Mouse (Mus musculus): ENCODE results near the gene Dync1li1.

Gene Dync1li1

GRCm38 (mm10) chr9:114697072-114697471 is 8.5 kb downstream of the Dync1li1 start:
- ChIA-PET POLR2A (interaction anchor here in 2 of 4 experiments (1.3 to 2.1 kb wide), 5 partner anchors 8 to 21 kb away, joined by 3 to 7 read pairs (median 4); partner anchors contain the start of gene Dync1li1 (in 1 of the 2)), CTCF (interaction anchor here in 1 of 4 experiments (4.1 kb wide), 1 partner anchor 13 kb away, joined by 18 read pairs; no protein-coding TSS in a partner anchor)

- ChIA-PET CTCF (interaction anchor here in 1 of 4 experiments (0.6 to 4.1 kb wide), 2 partner anchors 12 to 326 kb away, joined by 5 to 18 read pairs; no protein-coding TSS in a partner anchor), POLR2A (interaction anchor here in 2 of 4 experiments (0.6 to 1.5 kb wide), 6 partner anchors 9 to 18 kb away, joined by 3 to 5 read pairs (median 3); partner anchors contain the start of gene Dync1li1 (in 1 of the 2))
Observed at GRCm38 (mm10) chr9:114697926-114698325, 9.3 kb downstream of the Dync1li1 start.

DNA sequence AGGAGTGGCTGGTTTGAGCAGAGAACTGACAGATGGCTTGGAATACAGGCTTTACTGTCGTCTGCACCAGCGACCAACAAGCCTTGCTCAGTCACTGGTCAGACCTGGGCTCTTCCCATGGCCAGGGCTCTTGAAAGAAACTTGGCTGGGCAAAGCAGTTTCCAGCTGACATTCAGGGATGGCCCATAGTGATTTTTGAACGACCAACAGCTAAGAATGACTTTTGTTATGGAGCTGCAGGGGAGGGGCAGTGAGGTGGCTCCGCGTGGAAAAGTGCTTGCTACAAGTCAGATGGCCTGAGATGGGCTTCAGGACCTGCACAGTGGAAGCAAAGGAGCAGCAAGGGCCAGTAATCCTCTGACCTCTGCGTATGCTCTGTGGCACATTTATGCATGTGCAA is 10.7 kb downstream of the Dync1li1 start:
- ChIA-PET CTCF (interaction anchor here (0.6 to 4.1 kb wide), 13 partner anchors 11 to 668 kb away, joined by 3 to 19 read pairs (median 3); partner anchors contain the start of gene Cmtm6 (in 2 of the 4)), POLR2A (interaction anchor here (0.6 to 2.3 kb wide), 11 partner anchors 9 to 176 kb away, joined by 3 to 9 read pairs (median 3); partner anchors contain the start of genes Cmtm6 (in 1 of the 4) and Dync1li1 (in 1 of the 4))

DNA sequence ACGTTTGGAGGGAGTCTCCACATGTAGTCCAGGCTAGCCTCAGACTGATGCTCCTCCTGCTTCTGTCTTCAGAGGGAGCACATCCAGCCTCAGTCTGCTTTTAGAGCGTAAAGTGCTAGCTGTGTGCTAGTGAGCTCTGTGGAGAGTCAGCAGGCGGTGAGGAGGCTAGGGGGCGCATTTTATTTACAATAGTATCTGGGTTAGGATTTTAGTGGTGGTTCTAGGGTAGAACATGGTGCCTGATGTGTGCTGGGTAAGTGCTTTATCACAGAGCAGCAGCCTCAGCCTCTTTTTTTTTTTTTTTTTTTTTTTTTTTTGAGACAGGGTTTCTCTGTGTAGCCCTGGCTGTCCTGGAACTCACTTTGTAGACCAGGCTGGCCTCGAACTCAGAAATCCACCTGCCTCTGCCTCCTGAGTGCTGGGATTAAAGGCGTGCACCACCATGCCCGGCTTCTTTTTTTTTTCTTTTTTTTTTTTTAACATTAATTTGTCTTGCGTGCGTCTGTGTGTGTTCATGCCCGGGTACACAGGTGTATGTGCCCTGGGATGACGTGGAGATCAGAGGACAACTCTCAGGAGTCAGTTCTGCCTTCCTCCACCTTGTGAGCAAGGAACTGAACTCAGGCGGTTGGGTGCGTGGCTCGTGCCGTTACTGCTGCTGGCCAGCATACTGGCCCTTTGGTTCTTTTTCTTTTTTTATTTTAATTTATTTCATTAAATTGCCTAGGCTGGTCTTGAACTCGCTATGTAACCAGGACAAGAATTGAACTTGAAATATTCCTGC is 11.5 kb downstream of the Dync1li1 start:
- POLR2A ChIA-PET, result interaction anchor here in 3 of 4 experiments (0.5 to 3.3 kb wide), 12 partner anchors 8 to 342 kb away, joined by 3 to 13 read pairs (median 4); partner anchors contain the start of genes Cmtm6 (in 1 of the 3) and Dync1li1 (in 1 of the 3)
- CTCF ChIA-PET, result interaction anchor here (0.6 to 4.1 kb wide), 15 partner anchors 10 to 669 kb away, joined by 3 to 19 read pairs (median 3); partner anchors contain the start of gene Cmtm6 (in 2 of the 4)

- POLR2A ChIA-PET, result interaction anchor here in 3 of 4 experiments (0.6 to 3.3 kb wide), 9 partner anchors 9 to 51 kb away, joined by 3 to 13 read pairs (median 4); partner anchors contain the start of gene Dync1li1 (in 1 of the 3)
- CTCF ChIA-PET, result interaction anchor here (0.6 to 4.1 kb wide), 7 partner anchors 9 to 598 kb away, joined by 3 to 19 read pairs (median 5); partner anchors contain the start of gene Cmtm6 (in 1 of the 4)
Observed at GRCm38 (mm10) chr9:114701031-114701430, 12.4 kb downstream of the Dync1li1 start.

DNA sequence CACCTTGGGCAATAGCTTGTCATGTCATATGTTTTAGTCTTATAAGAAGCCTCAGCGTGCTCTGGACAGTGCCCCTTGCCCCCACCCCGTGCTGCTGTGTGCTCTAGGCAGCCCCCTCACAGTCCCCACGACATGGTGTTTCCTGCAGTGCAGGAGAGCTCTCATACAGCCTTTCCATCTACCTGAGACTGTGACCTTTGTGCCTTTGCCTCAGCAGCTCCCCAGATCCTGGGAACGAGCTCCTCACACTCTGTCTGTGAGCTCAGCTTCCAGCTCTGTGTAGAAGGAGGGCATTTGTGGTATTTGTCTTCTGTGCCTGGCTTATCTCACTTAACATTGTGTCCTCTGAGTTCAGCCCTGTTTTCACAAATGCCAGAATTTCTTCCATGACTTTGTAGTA is 13.3 kb downstream of the Dync1li1 start:
- CTCF ChIA-PET, result interaction anchor here in 3 of 4 experiments (1.0 to 3.5 kb wide), 4 partner anchors 8 to 29 kb away, joined by 3 to 19 read pairs (median 4); partner anchors contain the start of gene Cmtm6 (in 1 of the 3)
- POLR2A ChIA-PET, result interaction anchor here in 3 of 4 experiments (0.6 to 3.3 kb wide), 9 partner anchors 9 to 62 kb away, joined by 3 to 13 read pairs (median 3); partner anchors contain the start of gene Cnot10 (in 1 of the 3)

- ChIA-PET POLR2A (interaction anchor here (0.6 to 2.0 kb wide), 17 partner anchors 9 to 553 kb away, joined by 3 to 17 read pairs (median 3); partner anchors contain the start of genes Cmtm6 (in 1 of the 4) and Cnot10 (in 1 of the 4)), CTCF (interaction anchor here in 2 of 4 experiments (0.6 to 1.1 kb wide), 3 partner anchors 9 to 67 kb away, joined by 3 to 5 read pairs (median 4); no protein-coding TSS in a partner anchor)
Observed at GRCm38 (mm10) chr9:114707805-114708204, 19.2 kb downstream of the Dync1li1 start.

GRCm38 (mm10) chr9:114710345-114710744 is 21.8 kb downstream of the Dync1li1 start:
- POLR2A ChIA-PET, result interaction anchor here in 3 of 4 experiments (0.6 to 3.3 kb wide), 32 partner anchors 9 to 935 kb away, joined by 3 to 14 read pairs (median 4); partner anchors contain the start of genes Cmtm6 (in 2 of the 3), Dync1li1 (in 2 of the 3), Cnot10 (in 1 of the 3) and Gpd1l (in 1 of the 3)
- CTCF ChIA-PET, result interaction anchor here (0.5 to 2.4 kb wide), 54 partner anchors 10 to 836 kb away, joined by 3 to 32 read pairs (median 4); partner anchors contain the start of genes Cmtm6 (in 2 of the 4), Cnot10 (in 2 of the 4), Cmtm7 (in 1 of the 4) and Cmtm8 (in 1 of the 4)

DNA sequence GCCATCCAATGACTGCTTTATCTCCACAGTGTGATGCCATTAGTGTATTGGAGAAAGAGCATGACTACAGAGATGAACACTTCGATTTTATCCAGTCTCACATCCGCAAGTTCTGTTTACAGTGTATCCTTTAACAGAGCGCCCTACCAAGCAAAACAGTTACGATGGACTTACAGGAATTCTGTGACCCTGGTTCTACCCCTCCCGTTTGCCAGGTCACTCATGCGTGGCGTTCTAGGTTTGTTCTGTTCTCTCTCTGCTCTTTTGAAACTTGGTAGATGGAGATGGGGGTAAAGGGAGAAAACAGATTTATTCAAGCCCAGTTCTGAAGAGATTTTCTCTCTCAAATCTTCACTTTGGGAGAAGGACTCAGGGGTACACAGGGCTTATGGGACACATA is 24.9 kb downstream of the Dync1li1 start:
- POLR2A ChIA-PET, result interaction anchor here in 1 of 4 experiments (0.9 kb wide), 1 partner anchor 15 kb away, joined by 3 read pairs; no protein-coding TSS in a partner anchor

GRCm38 (mm10) chr9:114716677-114717331 is 28.2 kb downstream of the Dync1li1 start:
- CTCF ChIA-PET, result interaction anchor here (0.8 to 3.0 kb wide), 6 partner anchors 9 to 31 kb away, joined by 3 to 22 read pairs (median 6); no protein-coding TSS in a partner anchor
- POLR2A ChIA-PET, result interaction anchor here (0.5 to 4.1 kb wide), 21 partner anchors 9 to 252 kb away, joined by 3 to 23 read pairs (median 4); partner anchors contain the start of genes Cmtm6 (in 3 of the 4), Cnot10 (in 2 of the 4) and Dync1li1 (in 1 of the 4)

More for the DNA sequence above, 24.9 kb downstream of the Dync1li1 start:
- CTCF ChIA-PET, result interaction anchor here in 1 of 4 experiments (0.6 kb wide), 1 partner anchor 412 kb away, joined by 3 read pairs; no protein-coding TSS in a partner anchor

GRCm38 (mm10) chr9:114727315-114727714 is 38.7 kb downstream of the Dync1li1 start:
- POLR2A ChIA-PET, result interaction anchor here (0.5 to 3.0 kb wide), 34 partner anchors 9 to 521 kb away, joined by 3 to 23 read pairs (median 4); partner anchors contain the start of genes Cmtm7 (in 2 of the 4), Cnot10 (in 2 of the 4) and Dync1li1 (in 1 of the 4)

DNA sequence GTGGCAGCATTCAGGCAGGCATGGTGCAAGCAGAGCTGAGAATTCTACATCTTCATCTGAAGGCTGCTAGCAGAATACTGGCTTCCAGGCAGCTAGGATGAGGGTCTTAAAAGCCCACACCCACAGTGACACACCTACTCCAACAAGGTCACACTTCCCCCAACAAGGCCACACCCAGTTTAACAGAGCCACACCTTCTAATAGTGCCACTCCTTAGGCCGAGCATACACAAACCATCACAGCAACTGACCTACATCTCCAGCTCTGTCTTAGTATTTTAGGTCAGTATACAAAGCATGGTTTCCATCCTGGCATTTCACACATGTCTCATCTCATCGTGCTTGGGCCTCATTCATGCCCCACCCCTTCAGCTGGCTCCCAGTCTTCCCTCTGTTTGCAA is 39.8 kb downstream of the Dync1li1 start:
- ChIA-PET POLR2A (interaction anchor here in 3 of 4 experiments (0.6 to 3.0 kb wide), 14 partner anchors 8 to 582 kb away, joined by 3 to 23 read pairs (median 4); partner anchors contain the start of genes Cnot10 (in 1 of the 3), Dync1li1 (in 1 of the 3) and Stt3b (in 1 of the 3)), CTCF (interaction anchor here in 3 of 4 experiments (0.8 to 3.1 kb wide), 8 partner anchors 11 to 78 kb away, joined by 3 to 32 read pairs (median 10); no protein-coding TSS in a partner anchor)

More at GRCm38 (mm10) chr9:114727315-114727714, 38.7 kb downstream of the Dync1li1 start:
- CTCF ChIA-PET, result interaction anchor here (0.6 to 3.1 kb wide), 59 partner anchors 8 to 797 kb away, joined by 3 to 32 read pairs (median 4); partner anchors contain the start of genes Cnot10 (in 1 of the 4) and Ubp1 (in 1 of the 4)

- CTCF ChIA-PET, result interaction anchor here in 2 of 4 experiments (0.6 to 1.4 kb wide), 24 partner anchors 9 to 334 kb away, joined by 3 to 12 read pairs (median 3); partner anchors contain the start of genes Cnot10 (in 1 of the 2), Glb1 (in 1 of the 2) and Tmppe (in 1 of the 2)
- POLR2A ChIA-PET, result interaction anchor here in 3 of 4 experiments (0.5 to 4.0 kb wide), 55 partner anchors 9 to 580 kb away, joined by 3 to 20 read pairs (median 4); partner anchors contain the start of genes Cnot10 (in 3 of the 3), Cmtm7 (in 2 of the 3), Cmtm8 (in 2 of the 3) and Dync1li1 (in 1 of the 3)
Observed at GRCm38 (mm10) chr9:114729911-114730805, 41.6 kb downstream of the Dync1li1 start.

DNA sequence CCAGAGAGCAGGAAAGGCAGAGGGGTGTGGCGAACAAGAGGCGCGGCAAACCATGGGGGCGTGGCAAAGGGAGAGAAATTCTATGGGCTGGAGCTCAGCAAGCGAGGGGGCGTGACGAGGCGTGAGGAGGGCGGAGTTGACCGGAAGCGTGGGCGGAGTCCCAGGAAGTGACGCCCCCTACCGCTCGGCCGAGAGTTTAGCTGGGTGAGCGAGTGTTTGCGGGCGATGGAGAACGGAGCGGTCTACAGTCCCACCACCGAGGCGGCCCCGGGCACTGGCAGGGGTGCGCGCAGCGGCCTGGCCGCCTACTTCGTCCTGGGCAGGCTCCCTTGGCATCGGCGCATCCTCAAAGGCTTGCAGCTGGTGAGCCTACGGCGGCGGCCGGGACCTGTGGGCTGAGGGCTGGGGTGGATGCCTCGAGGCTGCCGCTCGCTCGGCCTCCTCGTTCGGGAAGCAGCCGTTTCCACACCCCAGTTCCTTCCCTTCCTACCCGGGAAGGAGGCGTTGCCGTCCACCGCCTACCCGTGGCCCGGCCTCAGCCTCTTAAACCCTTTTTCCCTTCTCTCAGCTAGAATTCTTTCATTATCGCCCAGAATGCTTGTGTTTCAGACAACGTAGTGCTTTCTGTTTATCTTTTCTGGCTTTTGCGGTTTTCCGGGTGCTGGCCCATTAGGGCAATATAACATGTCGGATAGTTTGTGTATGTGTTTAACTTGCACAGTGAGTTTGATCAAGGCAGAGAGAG is 42.6 kb downstream of the Dync1li1 start, which contains the start of gene Cmtm6:
Cmtm6 (plus strand) TSS at position 106 of the 745 bp plus-strand sequence.
- CTCF ChIA-PET, result interaction anchor here in 3 of 4 experiments (0.6 to 1.4 kb wide), 27 partner anchors 8 to 358 kb away, joined by 3 to 12 read pairs (median 3); partner anchors contain the start of genes Cnot10 (in 1 of the 3), Glb1 (in 1 of the 3) and Tmppe (in 1 of the 3)
- POLR2A ChIA-PET, result interaction anchor here in 3 of 4 experiments (0.5 to 4.0 kb wide), 53 partner anchors 8 to 614 kb away, joined by 3 to 20 read pairs (median 4); partner anchors contain the start of genes Cnot10 (in 3 of the 3), Cmtm7 (in 2 of the 3), Cmtm8 (in 2 of the 3) and Dync1li1 (in 1 of the 3)
